Mouse (Mus musculus): ENCODE results near the gene Pcgf2.

The Pcgf2 gene

GRCm38 (mm10) chr11:97694435-97694834 is 5.9 kb downstream of the Pcgf2 start:
- no peak for DNase-seq

DNA sequence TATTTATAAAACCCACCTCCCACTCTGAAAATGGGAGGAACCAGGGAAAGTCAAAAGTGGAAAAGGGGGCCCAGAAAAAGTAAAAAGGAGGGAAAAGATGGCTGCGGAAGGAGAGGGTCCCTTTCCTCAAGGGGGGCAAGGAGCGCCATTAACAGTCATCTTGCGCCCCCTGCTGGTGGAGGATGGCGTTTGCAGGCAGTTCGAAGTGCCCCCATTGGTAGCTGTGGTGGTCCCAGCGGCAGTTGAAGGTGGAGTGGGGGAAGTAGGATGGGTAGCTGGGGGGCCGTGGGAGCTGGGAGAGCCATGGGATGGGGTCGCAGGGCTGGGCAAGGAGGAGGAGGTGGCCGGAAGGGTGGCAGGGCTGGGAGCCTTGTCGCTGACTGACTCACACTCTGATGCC is 10.4 kb downstream of the Pcgf2 start:
- peak; percentile 86 for DNase-seq

- no peak for DNase-seq
These were observed 13.2 kb downstream of the Pcgf2 start for GRCm38 (mm10) chr11:97687061-97687460.

- no peak for DNase-seq
These were observed 13.9 kb downstream of the Pcgf2 start for GRCm38 (mm10) chr11:97686322-97686908.

DNA sequence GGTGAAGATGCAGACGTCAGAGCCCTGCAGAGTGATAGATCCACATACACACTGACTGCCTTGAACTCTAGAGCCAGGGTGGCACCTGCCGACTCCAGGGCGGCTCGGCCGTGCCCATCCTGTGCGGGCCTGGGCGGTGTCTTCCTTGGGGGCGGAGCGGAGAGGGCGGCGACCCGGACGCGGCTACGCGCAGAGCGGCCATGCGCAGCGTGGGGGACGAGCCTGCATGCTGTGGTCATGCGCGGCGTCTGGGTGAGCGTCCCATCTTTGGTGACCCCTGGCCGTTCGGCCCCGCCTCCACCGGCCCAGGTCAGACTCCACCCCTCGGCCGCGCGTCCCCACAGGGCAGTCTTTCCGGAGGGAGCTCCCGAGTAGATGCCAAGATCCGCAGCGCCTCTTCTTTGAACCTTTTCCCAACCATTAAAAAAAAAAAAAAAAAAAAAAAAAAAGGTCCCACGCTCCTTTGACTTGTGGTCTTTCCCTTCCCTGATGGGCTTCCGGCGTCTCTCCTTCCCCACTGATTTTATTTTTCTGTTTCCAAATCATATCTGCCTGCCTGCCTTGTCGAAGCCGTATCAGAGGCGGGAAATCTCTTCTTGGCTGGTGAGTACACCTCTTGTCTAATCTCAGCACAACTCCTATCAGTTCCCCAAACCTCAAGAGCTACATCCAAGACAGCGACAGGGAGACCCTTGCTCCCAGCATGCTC is 14.5 kb downstream of the Pcgf2 start, which contains the start of gene Cisd3:
Cisd3 (plus strand) TSS at position 214 of the 709 bp plus-strand sequence.
- peak; percentile 87 for DNase-seq

GRCm38 (mm10) chr11:97684766-97685165 is 15.5 kb downstream of the Pcgf2 start:
- DNase-seq: peak; percentile 21

DNA sequence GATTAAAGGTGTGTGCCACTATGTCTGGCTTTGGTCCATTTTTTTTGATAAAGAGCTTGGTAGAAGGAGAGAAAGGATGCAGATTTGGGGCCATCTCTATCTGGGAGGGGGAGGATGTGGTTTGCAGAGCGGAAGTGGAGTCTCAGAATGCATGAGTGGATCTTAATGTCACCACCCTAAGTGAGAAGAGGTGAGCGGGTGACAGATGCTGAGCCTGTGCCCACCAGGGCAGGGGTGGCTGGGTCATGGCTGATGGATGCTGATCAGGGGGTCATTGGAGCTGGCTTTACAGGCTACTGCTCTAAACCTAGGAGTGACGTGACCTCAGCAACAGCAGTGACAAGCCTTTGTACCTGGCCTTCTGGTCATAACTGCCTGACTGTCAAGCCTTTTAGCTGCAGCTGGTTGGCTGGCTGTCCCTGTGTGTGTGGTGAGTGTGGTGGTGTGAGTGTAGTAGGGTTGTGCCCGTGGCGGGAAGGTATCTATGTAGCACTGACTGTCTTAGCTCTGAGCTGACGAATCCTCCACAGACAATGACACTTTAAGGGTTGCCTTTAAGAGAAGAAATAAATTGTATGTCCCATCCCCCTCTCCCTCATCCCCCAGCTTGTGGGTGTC is 16.1 kb downstream of the Pcgf2 start:
- peak; percentile 75 for DNase-seq

- no peak for DNase-seq
These were observed 17.7 kb downstream of the Pcgf2 start for GRCm38 (mm10) chr11:97682504-97683055.

DNA sequence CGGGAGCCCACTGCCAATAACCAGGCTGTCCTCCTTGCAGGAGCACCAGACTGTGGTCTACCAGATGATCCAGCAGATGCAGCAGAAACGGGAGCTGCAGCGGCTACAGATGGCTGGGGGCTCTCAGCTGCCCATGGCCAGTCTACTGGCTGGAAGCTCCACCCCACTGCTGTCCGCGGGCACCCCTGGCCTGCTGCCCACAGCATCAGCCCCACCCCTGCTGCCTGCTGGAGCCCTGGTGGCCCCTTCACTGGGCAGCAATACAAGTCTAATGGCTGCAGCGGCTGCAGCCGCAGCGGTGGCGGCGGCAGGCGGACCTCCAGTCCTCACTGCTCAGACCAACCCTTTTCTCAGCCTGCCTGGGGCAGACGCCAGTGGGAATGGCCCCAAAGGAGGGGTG is 19.9 kb downstream of the Pcgf2 start:
- DNase-seq: no peak

GRCm38 (mm10) chr11:97678301-97678700 is 22.0 kb downstream of the Pcgf2 start:
- no peak for DNase-seq

DNA sequence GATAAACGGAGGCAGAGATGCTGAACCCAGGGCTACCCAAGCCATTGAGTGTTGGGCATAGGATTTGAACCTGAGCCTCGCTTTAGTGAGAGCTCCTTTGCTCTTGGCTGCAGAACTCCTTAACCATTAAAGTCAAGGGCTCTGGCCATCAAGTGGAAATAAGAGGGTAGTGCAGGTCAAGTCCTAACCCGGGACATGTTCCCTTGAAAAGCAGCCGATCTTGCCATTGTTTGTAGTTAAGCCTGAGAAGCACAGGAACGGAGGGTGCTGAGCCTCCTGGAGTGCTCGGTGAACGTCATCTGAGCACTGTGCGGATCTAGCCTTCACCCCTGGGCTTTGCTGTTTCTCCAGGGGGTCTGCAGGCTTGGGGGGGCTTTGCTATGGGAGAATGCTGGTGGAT is 22.5 kb downstream of the Pcgf2 start:
- no peak for DNase-seq

- no peak for DNase-seq
These were observed 22.9 kb downstream of the Pcgf2 start for GRCm38 (mm10) chr11:97677381-97677780.

GRCm38 (mm10) chr11:97676050-97676754 is 24.1 kb downstream of the Pcgf2 start:
- DNase-seq: no peak

DNA sequence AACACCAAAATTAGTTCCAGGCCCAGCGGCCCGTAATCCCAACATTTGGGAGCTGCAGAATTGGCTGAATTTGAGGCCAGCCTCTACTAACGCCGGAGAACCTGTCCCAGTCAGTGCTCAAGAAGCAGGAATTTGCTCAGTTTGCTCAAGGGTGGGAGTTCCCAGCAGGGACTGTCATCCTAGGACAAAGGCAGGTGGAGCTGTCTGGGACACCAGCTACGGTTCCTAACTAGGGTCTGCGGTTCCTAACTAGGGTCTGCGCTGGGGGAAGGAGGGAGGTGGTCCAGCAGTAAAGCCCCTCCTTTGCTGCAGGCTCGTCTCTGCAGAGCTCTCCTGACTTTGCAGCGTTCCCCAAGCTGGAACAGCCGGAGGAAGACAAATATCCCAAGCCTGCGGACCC is 27.1 kb downstream of the Pcgf2 start:
- DNase-seq: no peak

DNA sequence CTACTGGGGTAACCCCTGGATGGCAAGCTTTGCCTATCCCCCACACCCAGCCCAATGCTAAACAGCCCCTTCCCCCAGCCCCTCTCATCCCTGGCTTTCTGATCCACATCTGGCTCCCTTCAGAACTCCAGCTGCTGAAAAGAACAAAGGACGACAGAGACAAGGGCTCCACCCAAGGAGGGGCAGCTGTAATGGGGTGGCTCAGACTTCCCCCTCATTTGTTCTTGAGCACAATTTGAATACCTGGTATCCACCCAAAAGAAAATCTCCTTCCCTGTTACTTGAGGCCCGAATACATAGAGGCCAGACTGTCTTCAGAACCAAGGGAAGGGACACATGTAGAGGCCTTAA is 29.1 kb downstream of the Pcgf2 start:
- DNase-seq: no peak

- no peak for DNase-seq
These were observed 29.8 kb downstream of the Pcgf2 start for GRCm38 (mm10) chr11:97670234-97671176.

GRCm38 (mm10) chr11:97669829-97670228 is 30.5 kb downstream of the Pcgf2 start:
- DNase-seq: no peak

GRCm38 (mm10) chr11:97669268-97669667 is 31.0 kb downstream of the Pcgf2 start:
- no peak for DNase-seq

DNA sequence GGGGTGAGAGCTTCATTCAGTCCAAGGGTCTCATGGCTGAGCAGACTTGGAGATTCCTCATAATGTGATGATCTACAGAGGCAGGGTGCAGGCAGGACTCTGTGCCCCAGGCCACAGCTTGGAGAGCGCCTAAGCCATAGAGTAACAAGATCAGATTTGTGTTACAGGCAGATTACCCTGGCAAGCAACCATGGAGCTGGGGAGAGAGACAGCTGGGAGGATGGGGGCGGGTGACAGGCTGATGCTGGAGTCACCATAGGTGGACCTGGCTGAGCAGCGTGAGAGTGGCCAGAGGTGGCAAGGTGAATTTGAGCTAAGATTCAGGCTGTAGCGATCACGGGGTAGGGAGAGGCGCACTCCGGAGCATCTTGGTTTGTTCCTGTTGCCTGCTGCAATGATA is 32.1 kb downstream of the Pcgf2 start:
- DNase-seq: no peak

DNA sequence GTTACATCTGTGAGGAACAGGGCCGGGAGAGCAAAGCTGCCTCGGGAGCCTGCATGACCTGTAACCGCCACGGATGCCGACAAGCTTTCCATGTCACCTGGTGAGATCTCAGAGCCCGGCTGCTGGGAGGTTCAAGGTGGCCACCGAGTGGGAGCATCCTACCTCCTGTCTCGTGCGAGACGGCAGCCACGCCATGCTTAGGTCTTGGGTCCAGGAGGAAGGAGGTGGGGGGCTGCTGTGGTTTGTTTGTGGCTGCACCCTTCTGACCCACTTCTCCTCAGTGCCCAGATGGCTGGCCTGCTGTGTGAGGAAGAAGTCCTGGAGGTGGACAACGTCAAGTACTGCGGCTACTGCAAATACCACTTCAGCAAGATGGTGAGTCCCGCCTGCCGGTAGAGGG is 33.5 kb downstream of the Pcgf2 start:
- no peak for DNase-seq

GRCm38 (mm10) chr11:97666221-97666620 is 34.1 kb downstream of the Pcgf2 start:
- DNase-seq: no peak

- DNase-seq: no peak
These were observed 34.9 kb downstream of the Pcgf2 start for GRCm38 (mm10) chr11:97665431-97665830.
